Mouse (Mus musculus) spleen, adult 12 weeks (tissue): ENCODE results near the gene Dkkl1.

Source experiments
- DNase-seq: peaks from one replicate; pipeline ENCODE4 v3.0.0; 2022; ENCODE audit warnings: low spot score

Dkkl1 gene

DNA sequence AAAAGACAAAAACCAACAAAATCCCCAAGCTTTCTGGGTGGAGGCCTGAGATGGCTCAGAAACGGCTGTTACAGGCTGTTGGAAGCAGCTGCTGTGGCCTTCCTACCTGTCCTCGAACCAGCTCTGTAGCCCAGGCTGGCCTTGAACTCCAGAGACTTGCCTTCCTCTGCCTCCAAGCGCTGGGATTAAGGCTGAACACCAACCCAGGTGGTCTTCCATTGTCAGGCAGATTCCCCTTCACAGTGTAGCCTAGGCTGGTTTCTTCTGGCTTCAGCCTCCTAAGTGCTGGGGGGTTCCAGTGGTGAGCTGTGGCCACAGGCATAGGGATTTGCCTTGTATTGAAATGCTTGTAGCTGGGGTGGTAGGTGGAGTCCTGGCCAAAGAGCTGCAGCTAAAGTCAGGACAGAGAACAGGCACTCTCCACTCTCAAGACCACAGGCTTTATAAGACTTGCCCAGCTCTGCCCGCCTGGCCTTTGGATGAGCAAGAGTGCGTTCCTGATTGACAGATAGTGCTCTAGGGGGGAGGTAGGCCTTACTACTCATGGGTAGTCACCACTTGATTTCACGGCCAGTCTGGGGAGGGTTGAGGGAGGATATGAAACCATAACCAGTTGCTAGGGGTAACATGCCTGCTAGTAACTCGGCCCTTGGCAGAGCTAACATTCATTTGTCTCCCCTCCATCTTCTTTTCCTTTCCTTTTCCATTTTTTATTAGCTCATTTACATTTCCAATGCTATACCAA lies 17.7 kb upstream of the Dkkl1 start:
- no peak for DNase-seq

DNA sequence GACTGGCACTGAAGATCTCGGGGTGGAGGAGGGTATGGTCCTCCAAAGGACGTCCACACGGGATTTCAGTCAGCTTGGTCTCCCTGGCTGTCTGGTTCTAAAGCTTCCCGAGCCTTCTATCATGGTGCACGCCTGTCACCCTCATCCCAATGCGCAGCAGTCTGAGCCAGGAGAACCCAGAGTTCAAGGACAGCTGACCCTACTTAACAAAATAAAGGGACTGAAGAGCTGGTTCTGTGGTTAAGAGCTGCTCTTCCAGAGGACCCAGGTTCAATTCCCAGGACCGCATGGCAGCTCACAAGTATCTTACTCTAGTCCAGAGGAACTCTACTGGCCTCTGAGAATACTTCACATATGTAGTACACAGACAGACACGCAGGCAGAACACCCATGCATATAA lies 17.1 kb upstream of the Dkkl1 start:
- DNase-seq, result no peak

DNA sequence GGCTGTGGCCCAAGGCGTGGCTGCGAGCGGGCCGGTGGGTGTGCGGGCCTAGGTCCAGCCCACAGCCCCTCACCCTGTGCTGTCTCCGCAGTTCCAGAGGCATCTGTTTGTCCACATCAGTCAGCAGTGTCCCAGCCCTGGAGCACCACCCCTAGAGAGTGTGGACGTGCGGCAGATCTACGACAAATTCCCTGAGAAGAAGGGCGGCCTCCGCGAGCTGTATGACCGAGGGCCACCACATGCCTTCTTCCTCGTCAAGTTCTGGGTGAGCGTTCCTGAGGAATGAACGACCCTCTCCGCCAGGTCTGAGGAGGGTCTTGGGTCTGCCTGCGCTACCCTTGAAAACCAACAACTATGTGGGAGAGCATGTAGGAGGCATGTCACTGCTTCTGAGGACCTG lies 16.6 kb upstream of the Dkkl1 start:
- no peak for DNase-seq

DNA sequence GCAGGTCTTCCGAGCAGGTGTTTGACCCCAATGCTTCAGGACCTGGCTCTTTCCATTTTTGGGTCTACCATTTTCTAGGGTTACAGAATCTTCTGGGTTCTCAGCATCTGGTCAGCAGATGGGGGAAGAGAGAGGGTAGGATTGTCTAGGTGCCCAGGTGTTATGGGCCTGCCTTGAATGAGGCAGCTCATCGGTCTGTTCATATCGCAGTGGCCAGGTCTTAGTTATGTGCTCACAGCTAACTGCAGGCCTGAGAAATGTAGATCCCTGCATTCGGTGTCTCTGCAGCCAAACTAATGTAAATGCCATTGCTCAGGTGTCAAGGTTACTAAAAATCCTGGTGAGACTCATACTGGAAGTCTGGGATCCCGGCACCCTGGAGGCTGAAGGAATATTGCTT lies 14.5 kb upstream of the Dkkl1 start:
- no peak for DNase-seq

DNA sequence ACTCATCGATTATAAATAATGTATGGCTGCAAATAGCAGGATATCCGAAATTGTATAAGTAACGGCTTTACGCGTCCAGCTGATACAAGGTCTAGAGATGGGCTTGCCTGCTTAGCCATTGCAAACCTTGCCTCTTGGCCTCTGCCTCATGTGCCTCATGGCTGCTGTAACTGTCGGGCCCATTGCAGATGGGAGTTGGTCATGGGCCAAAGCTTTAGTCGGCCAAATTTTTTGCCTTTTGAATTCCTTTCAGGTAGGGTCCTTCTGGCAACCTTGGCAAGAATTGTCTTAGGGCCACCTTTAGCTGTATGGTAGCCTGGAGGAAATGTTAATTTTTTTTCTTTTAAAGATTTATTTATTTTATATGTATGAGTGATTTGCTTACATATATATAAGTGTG lies 12.9 kb upstream of the Dkkl1 start:
- no peak for DNase-seq

DNA sequence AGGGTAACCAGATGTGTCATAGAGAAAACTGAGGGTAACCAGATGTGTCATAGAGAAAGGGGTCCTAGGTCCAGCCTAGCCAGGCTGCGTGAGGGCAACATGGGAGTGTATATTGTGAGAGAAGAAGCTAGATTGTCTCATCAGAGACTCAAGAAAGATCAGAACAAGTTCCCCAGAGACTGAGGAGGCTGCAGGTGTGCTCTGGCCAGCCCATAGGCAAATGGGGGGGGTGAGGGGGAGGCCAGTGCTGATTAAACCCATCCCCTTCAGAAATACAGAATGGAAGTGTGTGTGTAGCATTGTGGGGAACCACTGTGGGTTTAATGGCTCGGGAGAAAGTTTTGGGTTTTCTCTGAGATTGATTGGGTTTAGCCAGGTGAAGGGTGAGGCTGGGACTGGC lies 9.7 kb upstream of the Dkkl1 start:
- DNase-seq, result no peak

DNA sequence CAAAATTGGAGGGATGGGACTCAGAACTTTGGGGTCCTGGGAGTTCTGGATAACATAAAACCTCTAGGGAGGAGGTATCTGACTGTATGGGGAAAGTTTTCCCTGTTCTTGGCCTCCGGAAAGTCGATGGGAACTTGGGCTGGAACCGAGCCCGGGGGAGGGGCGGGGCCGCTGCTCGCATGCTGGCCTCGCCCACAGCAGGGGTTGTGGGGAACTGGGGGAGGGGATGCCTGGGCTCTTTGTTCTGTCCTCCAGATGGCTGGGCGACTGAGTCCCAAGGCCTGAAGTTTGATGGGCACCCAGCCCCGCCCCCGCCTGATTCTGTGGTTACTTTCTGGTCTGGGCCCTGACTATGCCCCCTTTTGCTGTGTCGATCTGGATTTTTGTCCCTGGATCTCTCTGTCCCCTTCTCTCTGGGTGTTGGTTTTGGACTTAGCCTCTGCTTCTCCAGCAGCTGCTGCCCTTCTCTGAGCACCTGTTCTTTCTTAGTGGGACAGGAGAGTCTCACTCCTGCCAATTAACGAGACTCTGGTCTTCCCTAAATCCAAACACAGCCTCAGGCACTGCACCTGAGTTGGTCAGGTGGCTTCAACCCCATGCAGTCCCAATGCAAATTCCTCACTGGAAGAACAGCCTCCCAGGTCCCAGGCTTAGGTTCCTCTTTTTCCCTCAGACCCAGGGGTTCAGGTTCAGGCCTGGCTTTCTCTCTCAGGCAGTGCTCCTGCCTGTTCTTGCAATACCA lies 4.7 kb upstream of the Dkkl1 start:
- no peak for DNase-seq

DNA sequence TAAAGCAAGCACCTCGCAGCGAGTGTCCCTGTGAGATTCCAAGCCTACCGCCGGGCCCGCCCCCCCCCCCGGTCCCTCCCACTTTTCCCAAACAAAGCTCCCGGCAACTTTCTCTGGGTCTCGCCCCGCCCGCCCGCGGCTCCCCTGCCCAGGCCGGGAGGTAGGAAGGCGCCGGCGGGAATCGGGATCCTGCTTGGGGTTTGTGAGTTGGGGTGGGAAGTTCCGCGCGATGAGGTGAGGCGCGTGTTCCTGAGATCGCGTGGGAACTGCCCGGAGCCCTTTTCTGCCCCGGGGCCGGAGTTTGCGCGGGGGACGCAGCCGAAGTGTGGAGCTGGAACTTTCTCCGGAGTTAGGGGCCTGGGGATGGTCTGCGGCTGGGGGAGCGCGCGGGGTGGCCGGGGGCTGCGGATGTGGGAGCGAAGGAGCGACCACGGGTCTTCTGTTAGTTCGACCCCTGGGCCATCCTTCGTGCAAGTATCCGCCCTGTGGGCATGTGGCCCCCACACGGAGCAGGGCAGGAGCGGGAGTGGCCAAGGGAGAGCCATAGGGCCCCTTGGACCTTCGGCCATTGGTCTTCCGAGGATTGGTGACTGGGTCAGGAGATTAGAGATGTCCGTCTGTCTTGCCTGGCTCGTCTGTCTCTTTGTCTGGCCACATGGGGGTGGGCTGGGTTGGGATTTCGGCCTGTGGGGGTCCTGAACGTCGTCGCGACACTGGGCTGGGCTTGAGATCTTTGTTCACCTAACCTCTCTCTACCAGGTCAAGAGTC lies 3.9 kb upstream of the Dkkl1 start, which contains the start of gene Tead2:
TSS of gene Tead2 (plus strand) at position 81 of the 769 bp plus-strand sequence.
- no peak for DNase-seq

DNA sequence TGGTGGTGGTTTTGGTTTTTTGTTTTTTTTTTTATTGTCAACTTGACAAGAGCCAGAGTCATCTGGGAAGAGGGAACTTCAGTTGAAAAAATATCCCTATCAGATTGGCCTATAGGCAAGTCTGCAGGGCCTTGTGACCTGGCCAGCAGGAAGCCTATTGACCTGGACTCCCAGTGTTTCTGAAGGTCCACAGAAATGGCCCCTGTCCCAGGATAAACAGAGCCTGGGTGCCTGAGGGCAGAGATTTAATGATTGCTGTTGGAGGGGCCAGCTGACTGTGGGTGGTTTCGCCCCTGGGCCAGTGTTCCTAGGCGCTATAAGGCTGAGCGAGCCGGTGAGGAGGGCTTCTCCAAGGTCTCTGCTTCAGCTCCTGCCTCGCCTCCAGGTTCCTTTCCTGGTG lies 1.8 kb upstream of the Dkkl1 start:
- DNase-seq, result no peak

DNA sequence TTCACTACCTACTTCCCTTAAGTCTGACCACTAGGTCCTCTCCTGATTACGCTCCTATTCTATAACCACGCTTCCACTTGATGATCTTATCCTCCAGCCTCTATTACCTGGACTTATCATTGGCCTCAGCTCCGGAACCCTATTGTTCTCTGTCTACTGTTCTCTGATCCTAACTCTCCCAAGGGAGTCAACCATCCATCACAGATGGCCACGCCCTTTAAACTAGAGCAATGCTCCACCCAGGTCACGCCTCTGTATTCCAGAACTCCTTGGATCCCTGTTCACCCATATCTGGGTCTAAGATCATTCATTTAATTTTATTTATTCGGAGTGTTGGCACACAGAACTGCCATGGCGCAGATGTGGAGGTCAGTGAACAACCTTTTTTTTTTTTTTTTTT lies 409 bp upstream of the Dkkl1 start:
- no peak for DNase-seq

DNA sequence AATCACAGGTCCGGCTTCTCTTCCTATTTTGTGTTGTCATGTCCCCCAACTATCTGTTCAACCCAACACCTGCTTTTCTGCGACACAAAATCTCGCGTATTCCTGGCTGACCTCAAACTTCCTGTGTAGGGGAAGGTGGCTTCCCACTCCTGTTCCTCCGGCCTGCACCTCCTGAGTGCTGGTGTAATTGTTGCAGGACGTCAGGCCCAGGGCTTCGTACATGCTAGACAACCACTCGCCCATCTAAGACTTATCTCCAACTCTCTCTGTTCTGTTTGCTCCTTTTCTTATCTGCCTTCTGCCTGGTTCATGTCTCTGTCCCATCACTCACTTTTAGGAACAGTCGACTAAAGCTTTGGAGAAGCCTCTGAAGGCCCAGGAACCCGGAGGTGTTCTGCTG lies 877 bp downstream of the Dkkl1 start:
- no peak for DNase-seq

DNA sequence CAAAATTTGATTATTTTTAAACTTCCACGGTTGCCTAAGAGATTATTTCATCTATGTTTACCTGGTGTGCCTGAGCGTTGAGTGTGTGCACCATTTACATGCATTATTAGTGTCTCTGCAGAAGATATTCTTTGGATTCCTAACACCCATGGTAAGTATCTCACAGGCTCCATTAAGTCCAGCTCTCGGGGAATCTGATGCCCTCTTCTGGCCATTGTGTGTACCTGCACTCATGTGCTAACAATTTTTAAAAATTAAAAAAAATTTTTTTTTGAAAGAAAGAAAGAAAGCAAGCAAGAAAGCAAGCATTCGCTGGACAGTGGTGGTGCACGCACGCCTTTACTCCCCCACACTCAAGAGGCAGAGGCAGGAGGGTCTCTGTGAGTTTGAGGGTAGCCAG lies 3.7 kb downstream of the Dkkl1 start:
- no peak for DNase-seq

DNA sequence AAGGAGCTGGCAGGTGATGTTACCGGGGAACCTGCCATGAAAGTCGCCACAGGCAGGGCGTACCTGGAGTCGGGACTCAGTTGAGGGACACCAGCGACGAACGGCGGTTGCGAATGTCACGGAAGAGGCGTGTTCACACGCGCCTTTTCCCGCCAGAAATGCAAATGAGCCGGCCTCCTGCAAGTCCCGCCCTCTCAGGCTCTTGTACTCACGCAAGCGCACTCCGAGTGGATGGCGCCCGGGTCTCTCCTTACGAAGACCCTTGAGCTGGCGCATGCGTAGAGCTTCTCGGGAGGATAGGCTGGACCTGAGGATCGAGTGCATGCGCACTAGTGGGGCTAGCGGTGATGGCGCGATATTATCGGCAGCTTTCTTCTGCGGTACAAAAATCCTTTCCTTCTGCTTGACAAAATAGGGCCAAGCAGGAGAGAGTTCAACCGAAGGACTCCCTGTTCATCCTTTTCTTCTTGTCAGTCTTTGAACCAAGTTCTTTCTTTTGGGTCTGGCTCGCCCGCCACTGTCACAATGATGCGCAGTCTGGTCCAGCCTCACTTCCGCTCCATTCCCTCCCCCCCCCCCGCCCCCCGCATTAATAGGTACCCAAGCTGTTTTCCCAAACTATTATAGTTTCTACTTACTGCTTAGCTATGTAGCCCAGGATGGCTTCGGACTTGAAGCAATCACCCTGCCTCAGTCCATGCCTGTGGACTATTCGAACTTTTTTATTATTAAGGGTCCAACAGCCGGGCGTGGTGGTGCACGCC lies 7.4 kb downstream of the Dkkl1 start, which contains the start of gene Ccdc155:
TSS of gene Ccdc155 (minus strand) at position 513 of the 764 bp plus-strand sequence.
- DNase-seq, result peak; percentile 73

DNA sequence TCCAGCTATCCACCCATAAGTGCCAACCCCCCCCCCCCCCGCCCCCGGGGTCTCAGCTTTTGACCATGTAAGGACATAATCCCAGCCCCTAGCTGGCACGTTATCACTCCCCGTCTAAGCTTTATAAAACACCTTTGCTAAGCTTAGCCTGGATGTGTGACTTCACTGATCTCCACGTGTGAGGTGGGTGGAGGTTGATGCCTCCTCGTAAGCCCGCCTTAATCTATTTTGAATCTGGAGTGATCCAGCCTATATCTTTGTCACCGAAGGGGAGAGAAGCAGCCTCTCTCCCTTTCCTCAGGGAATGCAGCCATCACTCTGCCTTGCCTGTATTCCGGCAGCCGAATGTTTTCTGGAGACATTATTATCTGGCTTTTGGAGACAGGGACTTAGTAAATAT lies 9.3 kb downstream of the Dkkl1 start:
- DNase-seq, result no peak

DNA sequence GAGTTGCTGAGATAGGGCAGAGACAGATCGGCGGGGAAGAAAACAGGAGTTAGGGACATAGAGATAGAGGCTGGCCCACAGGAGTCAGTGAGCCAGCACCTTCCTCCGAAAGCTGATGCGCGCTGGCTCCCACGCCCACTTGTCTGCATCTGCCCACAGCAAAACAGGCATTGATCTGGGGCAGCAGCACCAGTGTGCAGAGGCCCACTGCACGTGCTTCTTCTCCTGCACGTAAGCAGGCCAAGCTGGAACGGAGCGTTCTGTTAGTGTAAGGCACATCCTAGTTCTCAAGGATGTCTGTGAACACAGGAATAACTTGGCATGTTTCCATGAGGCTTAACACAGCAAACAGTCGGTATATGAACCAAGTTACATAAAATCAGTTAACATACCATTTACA lies 13.0 kb downstream of the Dkkl1 start:
- DNase-seq, result no peak

DNA sequence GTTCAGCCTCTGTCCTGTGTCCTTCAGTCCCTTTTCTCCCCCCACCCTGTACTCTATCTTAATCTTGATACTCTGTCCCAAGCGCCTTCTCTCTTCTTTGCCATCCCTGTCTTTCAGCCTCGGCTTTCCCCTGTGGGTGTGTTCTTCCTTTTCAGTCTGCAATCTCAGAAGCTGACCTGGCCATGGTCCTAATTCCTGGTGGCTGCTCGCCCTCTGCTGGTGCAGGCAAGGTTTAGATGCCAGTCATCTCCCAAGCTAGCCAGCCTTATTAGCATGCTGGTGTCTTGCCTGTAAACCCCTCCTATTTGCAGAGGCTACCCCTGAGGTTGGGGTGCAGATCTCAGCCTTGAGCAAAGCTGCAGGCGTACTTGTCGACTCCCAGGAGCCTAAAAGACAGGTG lies 13.5 kb downstream of the Dkkl1 start:
- DNase-seq, result no peak

DNA sequence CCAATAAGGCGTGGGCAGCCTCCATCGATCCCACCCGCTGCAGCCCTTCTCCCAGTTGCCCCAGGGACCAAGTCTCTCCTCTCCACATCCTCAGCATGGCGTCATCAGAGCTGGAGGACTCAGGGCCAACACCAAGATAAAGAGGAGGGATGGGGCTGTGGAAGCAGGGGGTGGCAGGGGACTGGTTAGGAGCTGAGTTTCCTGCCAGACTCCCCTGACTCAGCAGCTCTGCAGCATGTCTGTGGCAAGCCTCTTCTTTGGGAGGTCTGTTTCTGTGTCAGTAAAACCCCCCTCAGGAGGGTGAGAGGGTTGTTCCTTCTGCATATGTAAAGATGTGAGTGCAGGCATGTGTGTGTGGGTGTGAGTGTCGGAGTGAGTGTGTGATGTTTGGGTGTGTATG lies 15.0 kb downstream of the Dkkl1 start:
- no peak for DNase-seq

DNA sequence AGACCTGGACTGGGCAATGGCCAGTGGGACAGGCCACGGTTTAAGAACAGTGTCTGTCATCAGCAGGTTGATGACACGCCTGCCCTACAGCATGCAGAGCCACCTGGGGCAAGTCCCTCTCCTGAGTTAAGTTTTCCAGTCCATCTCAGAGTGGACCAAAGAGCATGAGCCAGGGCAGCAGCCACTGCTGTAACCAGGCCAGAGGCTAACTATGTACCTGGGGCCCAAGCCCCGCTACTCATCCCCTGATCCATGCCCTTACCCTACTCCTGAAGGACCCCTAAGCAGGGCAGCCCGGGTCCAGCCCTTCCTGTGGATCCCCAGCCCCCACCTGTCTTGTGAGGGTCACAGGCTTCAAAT lies 15.8 kb downstream of the Dkkl1 start:
- no peak for DNase-seq

DNA sequence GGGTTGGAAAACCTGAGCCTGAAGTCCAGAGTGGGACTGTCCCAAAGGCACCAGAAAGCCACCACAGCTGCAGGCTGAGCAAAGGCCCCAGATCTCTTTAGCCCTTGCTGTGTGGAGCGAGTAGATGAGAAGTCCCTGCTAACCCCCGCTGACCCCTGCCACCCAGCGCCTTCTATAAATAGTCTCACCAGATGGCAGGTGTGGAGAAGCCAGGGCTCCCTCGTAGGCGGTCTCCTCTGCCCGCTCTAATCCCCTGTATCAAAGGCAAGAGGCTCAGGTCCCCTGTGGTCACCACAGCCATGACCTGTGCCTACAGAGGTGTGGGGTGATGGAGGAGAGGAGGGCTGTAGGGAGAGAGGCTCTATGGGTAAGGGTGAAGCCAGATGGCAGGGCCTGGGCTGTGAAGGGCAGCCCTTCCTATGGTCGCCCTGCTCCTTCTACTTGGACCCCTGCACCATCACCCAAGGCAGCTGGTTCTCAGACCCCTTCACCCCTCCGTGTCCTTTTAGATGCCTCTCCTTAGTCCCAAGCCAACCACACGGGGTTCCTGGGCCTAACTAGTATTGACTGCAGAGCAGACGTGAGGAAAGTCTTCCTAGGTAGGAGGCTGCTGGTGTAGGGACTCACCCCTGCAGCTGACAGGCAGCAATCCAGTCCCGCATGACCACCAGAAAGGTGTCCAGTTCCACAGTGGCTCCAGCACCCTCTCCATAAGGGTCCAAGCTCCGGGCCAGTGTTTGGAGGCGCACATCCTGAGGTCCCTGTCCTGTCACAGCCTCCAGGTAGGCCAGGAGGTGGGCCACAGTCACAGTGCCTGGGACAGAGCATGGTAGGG lies 16.4 kb downstream of the Dkkl1 start:
- no peak for DNase-seq

DNA sequence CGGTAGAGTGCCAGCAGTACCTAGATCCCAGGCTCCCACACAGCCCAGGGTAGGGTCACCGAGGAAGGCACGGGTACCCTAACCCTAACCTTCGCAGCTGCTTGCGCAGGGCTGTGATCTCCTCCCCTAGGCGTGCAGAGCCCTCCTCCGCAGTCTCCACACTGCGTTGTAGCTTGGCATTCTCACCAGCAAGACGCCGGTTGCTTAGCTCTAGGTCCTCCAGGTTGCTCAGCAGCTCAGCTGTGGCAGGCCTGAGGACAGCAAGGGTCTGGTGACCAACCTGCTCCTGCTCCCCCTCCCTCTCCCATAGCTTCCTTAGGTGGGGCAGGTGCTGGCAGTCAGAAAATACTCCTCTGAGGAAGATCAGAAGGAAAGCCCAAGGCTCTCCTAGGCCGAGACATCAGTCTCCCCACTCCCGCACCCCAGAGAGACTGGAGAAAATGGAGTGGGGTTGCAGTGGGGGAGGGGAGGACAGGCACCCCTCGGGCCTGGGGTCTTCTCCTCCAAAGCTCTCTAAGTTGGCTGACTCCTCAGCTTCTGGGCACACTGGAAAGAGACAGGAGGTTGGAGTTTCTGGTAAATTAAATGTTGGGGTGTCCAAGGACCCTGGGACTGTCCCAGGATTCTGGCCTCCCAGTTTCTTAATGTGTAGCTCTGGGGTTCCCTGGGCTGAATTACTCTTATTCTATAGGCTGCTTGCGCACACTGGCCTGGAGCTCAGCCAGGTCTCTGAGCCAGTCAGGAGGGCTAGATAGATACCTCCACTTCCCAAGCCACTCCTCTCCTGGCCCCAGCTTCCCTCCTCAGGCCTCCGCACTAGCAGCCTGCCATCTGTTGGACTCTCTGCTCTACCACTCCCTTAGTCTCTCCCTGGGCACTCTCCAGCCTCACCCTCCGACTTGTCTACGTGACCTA lies 17.8 kb downstream of the Dkkl1 start:
- DNase-seq, result no peak
